Mouse (Mus musculus) myocyte (in vitro differentiated cells): ENCODE data around the gene Lrrk2. TPM values are rescaled to one million over a fixed set of nuclear protein-coding genes. Genes with fewer than 3 reads are reported as not detected.

Source experiments
- H3K27me3 ChIP-seq: one replicate; pipeline ENCODE4 v1.6.1; 2011; ENCODE audit not compliant: control insufficient read depth, insufficient read depth, insufficient read length
- H3K36me3 ChIP-seq: one replicate; pipeline ENCODE4 v1.6.1; 2011; ENCODE audit not compliant: control insufficient read depth, insufficient read depth
- H3K4me2 ChIP-seq: one replicate; pipeline ENCODE4 v1.6.1; 2011; ENCODE audit warnings: low read depth, control low read depth
- H3K4me3 ChIP-seq: one replicate; pipeline ENCODE4 v1.5.1; 2011; ENCODE audit warnings: mild to moderate bottlenecking, control low read depth, moderate library complexity
- H3K79me2 ChIP-seq: one replicate; pipeline ENCODE4 v1.6.1; 2011; ENCODE audit not compliant: control insufficient read depth, insufficient read depth
- H3ac ChIP-seq: one replicate; pipeline ENCODE4 v1.6.1; 2011; ENCODE audit not compliant: control insufficient read depth, insufficient read length
- CEBPB ChIP-seq: IDR thresholded peaks from 2 replicates; pipeline ENCODE4 v1.6.1; 2011; ENCODE audit warnings: mild to moderate bottlenecking, moderate library complexity; ENCODE audit not compliant: poor library complexity, insufficient read depth, severe bottlenecking
- E2F4 ChIP-seq: IDR thresholded peaks from one replicate; pipeline ENCODE4 v1.6.1; 2011; ENCODE audit warnings: mild to moderate bottlenecking, control low read depth, moderate library complexity; ENCODE audit not compliant: insufficient read depth
- MAX ChIP-seq: IDR thresholded peaks from one replicate; pipeline ENCODE4 v1.6.1; 2011; ENCODE audit warnings: low read depth, mild to moderate bottlenecking, control low read depth
- MYOD1 ChIP-seq, 3 experiments: IDR thresholded peaks; one replicate each; pipeline ENCODE4 v1.6.1; 2011; ENCODE audit warnings: control low read depth in 2 of 3, low read depth in 2 of 3, mild to moderate bottlenecking in 2 of 3, moderate library complexity in 1 of 3; ENCODE audit not compliant: insufficient read length in 2 of 3, control insufficient read depth in 1 of 3
- MYOG ChIP-seq, 3 experiments: IDR thresholded peaks; one replicate each; pipeline ENCODE4 v1.6.1; 2011; ENCODE audit warnings: control low read depth in 2 of 3, low read depth in 2 of 3, mild to moderate bottlenecking in 2 of 3; ENCODE audit not compliant: insufficient read length in 2 of 3, control insufficient read depth in 1 of 3, insufficient read depth in 1 of 3
- POLR2A ChIP-seq: IDR thresholded peaks from one replicate; pipeline ENCODE4 v1.6.1; 2011; ENCODE audit warnings: low read depth, mild to moderate bottlenecking, control low read depth, moderate library complexity; ENCODE audit not compliant: insufficient read length
- POLR2AphosphoS2 ChIP-seq: IDR thresholded peaks from one replicate; pipeline ENCODE4 v1.6.1; 2011; ENCODE audit warnings: low read depth, control low read depth; ENCODE audit not compliant: insufficient read length
- REST ChIP-seq: IDR thresholded peaks from one replicate; pipeline ENCODE4 v1.6.1; 2011; ENCODE audit warnings: mild to moderate bottlenecking, control low read depth, moderate library complexity; ENCODE audit not compliant: insufficient read depth, insufficient read length
- SRF ChIP-seq: IDR thresholded peaks from one replicate; pipeline ENCODE4 v1.6.1; 2011; ENCODE audit warnings: low read depth; ENCODE audit not compliant: control insufficient read depth, insufficient read length
- TCF12 ChIP-seq: IDR thresholded peaks from one replicate; pipeline ENCODE4 v1.6.1; 2011; ENCODE audit warnings: mild to moderate bottlenecking, control low read depth; ENCODE audit not compliant: poor library complexity, insufficient read depth, severe bottlenecking
- TCF3 ChIP-seq: IDR thresholded peaks from one replicate; pipeline ENCODE4 v1.6.1; 2011; ENCODE audit warnings: low read depth, control low read depth; ENCODE audit not compliant: insufficient read length
- USF1 ChIP-seq: IDR thresholded peaks from one replicate; pipeline ENCODE4 v1.6.1; 2011; ENCODE audit warnings: low read depth, mild to moderate bottlenecking, control low read depth, moderate library complexity
- polyA plus RNA-seq: library from polyadenylated mRNA; unstranded; fragments of >200 nt; fragmentation: generic; extraction: Trizol; gene quantifications from one replicate; pipeline ENCODE4 v1.2.1, GENCODE M21; 2012; ENCODE audit warnings: missing spikeins

Gene Lrrk2
- polyA plus RNA-seq, 1 experiment, result 9.2 TPM

- H3K36me3 ChIP-seq, result no peaks in the 10 kb centered on the region
- H3K4me2 ChIP-seq, result no peak overlapping the region
- no peak overlapping the region for H3K4me3 ChIP-seq
- TF ChIP-seq MAX (no peak), TCF12 (no peak), REST (no peak)
- H3K27me3 ChIP-seq, result no peaks in the 10 kb centered on the region
- H3K79me2 ChIP-seq, result no peaks in the 10 kb centered on the region
- H3ac ChIP-seq, result no peak overlapping the region
Observed at GRCm38 (mm10) chr15:91660277-91661078, 12.5 kb upstream of the Lrrk2 start.

- no peaks in the 10 kb centered on the region for H3K79me2 ChIP-seq
- H3K27me3 ChIP-seq, result no peaks in the 10 kb centered on the region
- no peak overlapping the region for H3K4me3 ChIP-seq
- H3K36me3 ChIP-seq, result no peaks in the 10 kb centered on the region
- no peak overlapping the region for H3K4me2 ChIP-seq
- no peak for TF ChIP-seq MYOD1 (IDR thresholded peaks at IDR 0.05; ENCODE audit: control insufficient read depth in 1 of 3, insufficient read length in 2 of 3, low read depth in 2 of 3)
- TF ChIP-seq E2F4, result no peak
- no peak for TF ChIP-seq SRF
- no peak for TF ChIP-seq POLR2AphosphoS2
- TF ChIP-seq MAX, result no peak
- no peak for TF ChIP-seq TCF12
- no peak for TF ChIP-seq TCF3
- no peak for TF ChIP-seq USF1
- no peak for TF ChIP-seq REST
- no peak overlapping the region for H3ac ChIP-seq
Observed at GRCm38 (mm10) chr15:91661079-91661369, 12.0 kb upstream of the Lrrk2 start.

GRCm38 (mm10) chr15:91664586-91665132 lies 8.3 kb upstream of the Lrrk2 start:
- Histone ChIP-seq H3ac (no peak overlapping the region), H3K36me3 (no peaks in the 10 kb centered on the region), H3K27me3 (no peaks in the 10 kb centered on the region), H3K4me3 (no peak overlapping the region), H3K79me2 (no peaks in the 10 kb centered on the region), H3K4me2 (no peak overlapping the region)
- TF ChIP-seq POLR2A (no peak), MYOD1 (IDR thresholded peaks at IDR 0.05; ENCODE audit: control insufficient read depth in 1 of 3, insufficient read length in 2 of 3, low read depth in 2 of 3) (no peak), TCF12 (no peak), SRF (no peak), E2F4 (no peak), USF1 (no peak), POLR2AphosphoS2 (no peak), MAX (no peak), REST (no peak), CEBPB (no peak), TCF3 (no peak), MYOG (IDR thresholded peaks at IDR 0.05; ENCODE audit: control insufficient read depth in 1 of 3, insufficient read depth in 1 of 3, insufficient read length in 2 of 3, low read depth in 2 of 3) (no peak)

- TF ChIP-seq CEBPB (no peak), MYOD1 (IDR thresholded peaks at IDR 0.05; ENCODE audit: control insufficient read depth in 1 of 3, insufficient read length in 2 of 3, low read depth in 2 of 3) (no peak), SRF (no peak), TCF3 (no peak), TCF12 (no peak), POLR2A (no peak), REST (no peak), MYOG (IDR thresholded peaks at IDR 0.05; ENCODE audit: control insufficient read depth in 1 of 3, insufficient read depth in 1 of 3, insufficient read length in 2 of 3, low read depth in 2 of 3) (no peak), MAX (no peak), USF1 (no peak), POLR2AphosphoS2 (no peak), E2F4 (no peak)
- Histone ChIP-seq H3K4me2 (no peak overlapping the region), H3K27me3 (no peaks in the 10 kb centered on the region), H3K4me3 (no peak overlapping the region), H3ac (no peak overlapping the region), H3K36me3 (no peaks in the 10 kb centered on the region), H3K79me2 (no peaks in the 10 kb centered on the region)
Observed at GRCm38 (mm10) chr15:91665530-91665929, 7.4 kb upstream of the Lrrk2 start.

GRCm38 (mm10) chr15:91671216-91671615 lies 1.8 kb upstream of the Lrrk2 start:
- no peak overlapping the region for H3K4me3 ChIP-seq
- no peak for TF ChIP-seq CEBPB
- TF ChIP-seq USF1, result no peak
- TF ChIP-seq MAX, result no peak
- no peak for TF ChIP-seq TCF12
- TF ChIP-seq MYOD1 (IDR thresholded peaks at IDR 0.05; ENCODE audit: control insufficient read depth in 1 of 3, insufficient read length in 2 of 3, low read depth in 2 of 3), result no peak
- no peak for TF ChIP-seq SRF
- TF ChIP-seq REST, result no peak
- no peak for TF ChIP-seq E2F4
- TF ChIP-seq POLR2A, result no peak
- TF ChIP-seq MYOG (IDR thresholded peaks at IDR 0.05; ENCODE audit: control insufficient read depth in 1 of 3, insufficient read depth in 1 of 3, insufficient read length in 2 of 3, low read depth in 2 of 3), result no peak
- TF ChIP-seq TCF3, result no peak
- no peak for TF ChIP-seq POLR2AphosphoS2
- H3K36me3 ChIP-seq, result no peaks in the 10 kb centered on the region
- no peaks in the 10 kb centered on the region for H3K27me3 ChIP-seq
- H3K4me2 ChIP-seq, result no peak overlapping the region
- H3K79me2 ChIP-seq, result no peaks in the 10 kb centered on the region
- no peak overlapping the region for H3ac ChIP-seq
